Mouse (Mus musculus): ENCODE data around the gene Pate2.

The Pate2 gene

DNA sequence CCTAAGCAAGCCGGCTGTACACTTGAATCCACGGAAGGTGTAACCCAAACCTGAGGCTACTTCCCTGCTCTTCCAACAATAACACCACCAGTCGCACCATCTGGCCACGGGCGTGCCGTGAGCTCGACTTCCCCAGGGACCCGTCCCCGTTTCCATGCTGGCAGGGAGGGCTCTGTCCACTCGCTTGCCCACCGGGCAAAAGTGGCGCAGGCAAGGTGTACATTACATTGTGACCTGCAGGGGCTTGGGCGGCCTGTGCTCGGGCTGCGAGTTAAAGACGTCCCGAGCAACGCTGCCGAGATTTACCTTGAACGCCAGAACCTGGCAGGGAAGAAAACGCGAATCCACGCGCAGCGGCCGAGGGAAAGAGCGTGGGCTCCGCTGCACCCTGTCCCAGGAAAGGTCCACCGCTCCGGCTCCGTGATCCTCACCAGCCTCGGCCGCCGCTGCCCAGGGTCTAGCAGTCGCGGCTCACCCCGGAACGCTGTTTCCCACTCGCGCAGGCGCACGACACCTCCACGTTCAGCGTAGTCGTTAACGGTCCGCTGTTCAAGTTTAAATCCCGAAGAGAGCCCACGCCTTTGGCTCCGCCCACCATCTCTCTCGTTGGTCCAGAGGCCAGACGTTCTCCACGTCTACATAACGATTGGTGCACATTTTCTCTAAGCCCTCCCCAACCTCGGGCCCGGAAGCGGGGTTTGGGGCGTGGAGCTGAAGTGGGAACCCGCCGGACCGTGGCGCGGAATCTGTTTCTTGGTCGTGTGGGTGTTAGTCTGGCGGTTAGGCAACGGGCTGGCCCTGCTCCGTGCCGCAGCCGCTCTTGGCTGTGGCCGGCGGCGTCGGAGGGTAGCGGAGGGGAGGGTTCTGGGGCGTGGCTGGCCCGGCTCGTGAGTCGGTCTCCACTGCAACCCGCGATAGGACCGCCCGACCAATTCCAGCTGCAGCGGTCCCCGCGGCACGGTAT is at the start of gene Pate2, which contains the start of gene Hyls1:
Gene Pate2, plus strand, starts transcription at position 714 of the 964 bp plus-strand sequence.
Gene Hyls1, minus strand, starts transcription at position 828 of the 964 bp plus-strand sequence.
- in situ Hi-C loops (cut with MboI, MseI): loop anchor here (10.0 kb wide), 1 partner anchor 1155 kb away; the partner anchor contains the start of gene Chek1

DNA sequence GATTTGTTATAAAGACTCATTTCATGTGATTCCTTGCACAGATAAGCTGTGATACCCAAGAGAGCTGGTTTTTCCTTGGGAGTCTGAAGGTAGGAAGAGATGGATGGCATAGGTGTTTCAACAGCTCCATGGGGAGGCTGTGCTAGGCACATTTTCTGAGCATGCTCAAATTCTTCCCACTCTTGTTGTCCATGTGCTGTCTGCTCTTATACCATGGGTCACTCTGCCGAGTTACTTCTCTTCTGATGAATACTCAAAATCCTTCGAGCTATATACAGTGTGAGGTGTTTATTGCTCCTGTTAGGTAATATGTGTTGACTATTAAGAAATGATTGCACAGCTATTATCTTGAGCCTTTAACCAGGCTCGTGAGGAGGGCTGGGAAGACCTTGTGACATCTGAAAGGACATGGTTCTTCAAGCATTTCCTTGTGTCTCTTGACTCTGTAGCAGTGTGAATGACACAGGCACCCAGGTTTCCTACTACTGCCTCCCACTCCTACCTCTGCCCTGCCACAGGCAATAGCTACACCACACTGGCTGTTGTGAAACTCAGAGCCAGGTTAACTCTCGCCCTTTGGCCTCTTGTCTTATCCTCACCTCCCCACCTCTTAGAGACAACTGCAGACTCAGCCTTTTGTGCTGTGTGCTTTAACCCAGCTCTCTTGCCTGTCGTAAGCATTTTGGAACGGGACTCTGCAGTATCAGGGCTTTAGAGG is 49.3 kb upstream of the Pate2 start:
- in situ Hi-C loops (cut with MboI, MseI): no loop called here

DNA sequence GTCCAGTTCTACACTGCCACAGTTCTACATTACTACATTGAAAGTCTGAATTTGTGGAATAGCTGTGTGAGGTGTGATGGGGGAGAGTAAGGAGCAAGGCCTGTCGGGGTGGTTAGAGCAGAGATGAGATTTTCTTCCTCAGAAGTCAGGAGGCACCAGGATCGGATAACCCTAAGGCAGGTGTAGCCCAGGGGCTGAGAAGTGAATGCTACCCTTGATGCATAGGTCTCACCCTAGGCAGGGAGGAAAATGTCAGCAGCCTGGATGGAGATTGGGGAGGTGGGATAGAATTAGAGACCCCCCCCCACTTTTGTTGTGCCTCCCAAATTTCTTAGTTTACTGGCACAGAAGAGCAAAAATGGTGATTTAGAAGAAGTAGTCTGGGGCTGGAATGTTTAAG is 47.8 kb upstream of the Pate2 start:
- in situ Hi-C loops (cut with MboI, MseI): no loop called here

DNA sequence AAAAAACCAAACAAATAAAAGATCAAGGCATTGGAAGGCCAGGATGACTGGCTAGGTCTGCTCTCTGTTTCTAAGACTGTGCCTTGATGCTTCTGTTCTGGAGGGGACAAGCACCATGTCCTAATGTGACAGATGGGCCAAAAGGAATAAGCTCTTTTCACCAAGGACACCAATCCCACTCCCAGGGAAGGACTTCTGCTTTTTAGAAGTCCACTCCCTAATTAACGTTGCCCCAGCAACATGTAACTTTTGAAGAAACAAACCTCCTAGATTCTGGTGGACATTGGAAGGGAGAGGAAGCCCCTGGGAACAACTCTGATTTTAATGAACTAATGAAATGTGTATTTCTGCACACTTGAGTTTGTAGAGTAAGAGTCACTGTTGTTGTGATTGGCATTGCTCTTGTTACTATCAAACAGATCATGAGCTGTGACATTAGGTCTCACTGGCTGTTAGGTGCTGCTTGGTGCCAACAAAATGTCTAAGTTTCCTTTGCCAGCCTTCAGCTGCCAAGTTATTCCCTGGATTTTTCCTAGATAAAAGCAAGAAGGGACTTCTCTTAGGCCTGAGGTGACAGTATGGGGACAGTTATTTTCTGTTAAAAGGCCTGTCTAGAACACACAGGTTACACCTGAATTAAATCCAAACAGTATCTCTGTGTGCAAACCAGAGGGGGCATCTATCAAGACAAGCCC is 47.1 kb upstream of the Pate2 start:
- in situ Hi-C loops (cut with MboI, MseI): no loop called here

GRCm38 (mm10) chr9:35523541-35523940 is 46.5 kb upstream of the Pate2 start:
- in situ Hi-C loops (cut with MboI, MseI): no loop called here

DNA sequence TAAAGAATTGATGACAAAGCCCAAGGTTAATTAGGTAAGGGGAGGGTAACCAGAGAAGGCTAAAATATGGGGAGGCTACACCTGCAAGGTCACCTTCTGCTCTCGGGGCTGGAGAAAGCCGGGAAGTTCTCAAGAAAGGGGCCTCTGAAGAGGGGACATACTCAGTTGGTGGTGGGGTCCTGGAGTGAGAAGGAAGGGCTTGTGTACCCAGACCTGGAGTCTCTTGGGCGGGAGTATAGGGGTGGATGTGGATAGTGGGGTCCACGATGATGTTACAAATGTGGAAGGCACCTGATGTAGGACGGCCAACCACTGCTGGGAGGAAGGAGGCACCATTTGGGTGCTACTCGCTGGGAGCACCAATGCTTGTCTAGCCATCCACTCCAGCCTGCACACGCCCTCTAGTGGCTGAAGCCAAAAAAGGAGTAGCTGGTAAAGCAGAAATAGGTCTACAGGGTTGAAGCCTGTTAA is 46.1 kb upstream of the Pate2 start:
- in situ Hi-C loops (cut with MboI, MseI): no loop called here

DNA sequence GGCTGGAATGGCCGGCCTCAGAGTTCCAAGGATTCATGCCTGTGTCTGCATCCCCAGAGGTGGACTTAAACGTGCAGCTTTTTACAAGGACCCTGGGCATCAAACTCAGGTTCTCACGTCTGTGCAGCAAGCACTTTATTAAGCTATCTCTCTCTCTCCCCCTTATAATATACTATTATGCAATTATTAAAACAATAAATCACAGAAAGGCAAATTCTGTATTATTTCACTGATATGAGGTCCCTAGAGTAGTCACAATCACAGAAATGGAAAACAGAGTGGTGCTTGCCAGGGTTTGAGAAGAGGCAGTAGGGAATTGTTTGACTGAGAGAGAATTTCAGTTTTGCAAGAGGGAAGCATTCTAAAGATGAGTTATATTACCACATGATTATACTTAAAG is 40.9 kb upstream of the Pate2 start:
- in situ Hi-C loops (cut with MboI, MseI): no loop called here

DNA sequence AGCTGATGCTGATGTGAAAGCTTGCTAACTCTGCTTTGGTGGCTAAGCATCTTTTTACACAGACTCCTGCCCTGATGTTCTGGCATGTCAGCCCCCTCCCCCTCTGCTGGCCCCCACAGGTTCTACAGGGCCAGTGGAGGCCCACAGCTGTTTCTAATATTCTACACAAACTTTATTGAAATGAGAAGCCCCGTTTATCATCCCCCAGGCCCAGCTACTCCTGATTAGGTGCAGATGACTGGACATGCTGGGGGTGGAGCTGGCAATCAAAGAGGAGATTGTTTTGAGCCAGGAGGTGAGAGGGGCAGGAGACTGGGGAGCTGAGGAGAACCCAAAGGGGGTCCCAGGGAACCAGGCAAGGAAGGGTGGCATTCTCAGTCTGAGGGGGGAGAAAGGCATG is 40.3 kb upstream of the Pate2 start:
- in situ Hi-C loops (cut with MboI, MseI): loop anchor here (5.0 to 10.0 kb wide), 2 partner anchors 242 to 545 kb away; no protein-coding TSS in a partner anchor

DNA sequence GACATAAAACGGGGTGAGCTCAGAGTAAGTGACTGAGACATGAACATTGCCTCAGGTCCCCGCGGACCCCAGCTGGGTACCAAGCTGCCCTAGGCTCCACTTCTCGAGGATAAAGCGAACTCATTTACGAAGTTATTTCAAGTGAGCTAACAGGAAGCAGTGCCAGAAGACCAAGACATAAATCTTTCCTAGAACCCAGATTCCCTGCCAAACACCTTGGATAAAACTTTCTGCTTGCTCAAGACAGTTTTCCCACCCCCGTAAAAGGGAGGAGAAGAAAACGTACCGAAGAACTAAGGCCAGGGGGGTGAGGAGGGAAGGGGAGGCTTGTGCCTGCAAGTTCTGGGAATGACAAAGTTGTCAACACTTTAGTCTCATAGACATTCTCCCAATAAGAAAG is 36.8 kb upstream of the Pate2 start:
- in situ Hi-C loops (cut with MboI, MseI): loop anchor here (5.0 to 10.0 kb wide), 2 partner anchors 246 to 548 kb away; no protein-coding TSS in a partner anchor

DNA sequence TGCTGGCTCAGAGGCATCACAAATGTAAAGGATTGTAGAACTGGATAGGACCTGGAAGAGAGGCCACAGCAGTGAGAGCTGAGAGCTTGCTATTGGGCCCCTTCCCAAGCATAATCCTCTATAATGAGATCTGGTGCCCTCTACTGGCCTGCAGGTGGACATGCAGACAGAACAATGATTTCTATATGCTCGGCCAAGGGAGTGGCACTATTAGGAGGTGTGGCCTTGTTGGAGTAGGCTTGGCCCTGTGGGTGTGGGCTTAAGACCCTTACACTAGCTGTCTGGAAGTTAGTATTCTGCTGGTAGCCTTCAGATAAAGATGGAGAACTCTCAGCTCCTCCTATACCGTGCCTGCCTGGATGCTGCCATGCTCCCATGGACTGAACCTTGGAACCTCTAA is 35.0 kb upstream of the Pate2 start:
- in situ Hi-C loops (cut with MboI, MseI): loop anchor here (10.0 kb wide), 1 partner anchor 550 kb away; no protein-coding TSS in a partner anchor

DNA sequence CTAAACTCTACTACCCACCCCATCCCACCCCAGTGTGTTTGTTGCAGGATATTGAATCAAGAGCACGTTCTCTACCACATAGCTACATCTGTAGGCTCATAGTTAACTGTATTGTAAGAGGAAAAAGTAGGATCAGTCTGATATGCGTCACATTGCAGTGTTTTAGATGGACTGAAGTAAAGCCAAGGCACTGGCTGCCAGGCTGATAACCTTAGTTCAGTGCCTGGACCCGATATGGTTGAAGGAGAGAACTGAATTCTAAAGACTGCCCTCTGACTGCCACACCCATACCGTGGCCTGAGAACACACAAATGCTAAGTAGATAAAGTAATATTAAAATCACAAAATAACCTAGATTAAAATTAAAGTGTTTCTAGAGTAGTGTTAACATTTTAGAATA is 34.2 kb upstream of the Pate2 start:
- in situ Hi-C loops (cut with MboI, MseI): loop anchor here (10.0 kb wide), 1 partner anchor 551 kb away; no protein-coding TSS in a partner anchor

DNA sequence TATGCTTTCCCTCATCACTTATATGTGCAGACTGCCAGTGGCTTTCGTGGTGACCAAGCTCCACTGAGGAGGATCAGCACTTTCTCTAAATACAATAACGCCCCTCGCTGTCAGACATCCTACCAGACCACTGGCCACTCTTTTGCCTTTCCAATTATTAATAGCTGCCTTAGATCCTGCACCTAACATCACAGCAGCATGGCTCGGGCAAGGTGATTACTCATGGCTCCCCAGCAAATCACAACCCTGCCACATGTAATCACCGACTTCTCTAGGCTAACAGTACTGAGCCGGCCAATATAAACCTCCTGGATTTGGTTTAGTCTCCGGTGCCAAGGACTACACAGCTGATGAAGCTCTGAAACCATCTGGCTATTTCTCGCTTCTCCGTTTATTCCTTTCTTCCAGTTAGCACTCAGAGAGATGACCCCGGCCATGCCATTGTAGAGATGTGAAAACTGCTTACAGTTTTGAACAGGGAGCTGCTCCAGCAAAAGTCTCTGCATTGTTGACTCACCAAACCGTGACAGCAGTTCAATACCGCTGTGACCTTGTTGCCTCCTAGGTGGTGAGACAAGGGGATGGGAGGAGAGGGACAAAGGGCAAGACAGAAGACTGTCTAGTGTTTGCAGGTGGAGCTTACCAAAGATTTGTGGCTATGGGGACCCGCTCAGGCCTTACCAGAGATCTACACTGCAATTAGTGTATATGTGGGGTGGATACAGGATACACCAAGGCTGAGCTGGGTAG is 30.9 kb upstream of the Pate2 start:
- in situ Hi-C loops (cut with MboI, MseI): loop anchor here (10.0 kb wide), 1 partner anchor 554 kb away; no protein-coding TSS in a partner anchor

- in situ Hi-C loops (cut with MboI, MseI): no loop called here
Observed at GRCm38 (mm10) chr9:35541024-35541423, 29.1 kb upstream of the Pate2 start.

DNA sequence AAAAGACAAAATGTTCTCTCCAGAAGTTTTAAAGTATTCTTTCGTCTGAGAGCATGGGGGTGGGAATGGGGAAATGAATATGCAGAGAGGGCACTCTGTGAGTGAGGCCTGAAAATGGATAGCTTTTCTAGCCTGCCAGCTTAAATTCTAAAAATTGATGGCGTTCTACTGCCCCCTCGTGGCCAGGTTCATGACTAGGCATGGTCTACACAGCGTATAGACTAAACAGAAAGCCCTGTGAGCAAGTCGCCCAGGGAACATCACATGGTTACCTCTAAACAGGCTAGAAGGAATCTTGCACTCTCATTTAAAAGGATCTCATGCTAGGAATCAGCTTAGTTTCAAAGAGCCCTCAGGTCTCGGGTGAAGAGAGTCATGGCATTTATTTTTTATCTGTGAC is 28.6 kb upstream of the Pate2 start:
- in situ Hi-C loops (cut with MboI, MseI): no loop called here

- in situ Hi-C loops (cut with MboI, MseI): no loop called here
Observed at GRCm38 (mm10) chr9:35541941-35542340, 28.1 kb upstream of the Pate2 start.

GRCm38 (mm10) chr9:35543099-35543860 is 26.8 kb upstream of the Pate2 start:
- in situ Hi-C loops (cut with MboI, MseI): no loop called here

GRCm38 (mm10) chr9:35544666-35545065 is 25.4 kb upstream of the Pate2 start:
- in situ Hi-C loops (cut with MboI, MseI): no loop called here

GRCm38 (mm10) chr9:35545704-35546103 is 24.4 kb upstream of the Pate2 start:
- in situ Hi-C loops (cut with MboI, MseI): no loop called here

- in situ Hi-C loops (cut with MboI, MseI): no loop called here
Observed at GRCm38 (mm10) chr9:35546745-35547144, 23.3 kb upstream of the Pate2 start.

- in situ Hi-C loops (cut with MboI, MseI): no loop called here
Observed at GRCm38 (mm10) chr9:35548455-35548854, 21.6 kb upstream of the Pate2 start.
